Mouse (Mus musculus): ENCODE data around the gene Mnt. TPM values are rescaled to one million over a fixed set of nuclear protein-coding genes. Genes with fewer than 3 reads are reported as not detected.
"Not testable (repeated sequence)": the region's sequence is repeated elsewhere in the genome, so short reads cannot be mapped to it uniquely, and the experiment has no call there.

Gene Mnt
- total RNA-seq (2021), result 10 to 100 TPM; 28.3 to 30.5 TPM

DNA sequence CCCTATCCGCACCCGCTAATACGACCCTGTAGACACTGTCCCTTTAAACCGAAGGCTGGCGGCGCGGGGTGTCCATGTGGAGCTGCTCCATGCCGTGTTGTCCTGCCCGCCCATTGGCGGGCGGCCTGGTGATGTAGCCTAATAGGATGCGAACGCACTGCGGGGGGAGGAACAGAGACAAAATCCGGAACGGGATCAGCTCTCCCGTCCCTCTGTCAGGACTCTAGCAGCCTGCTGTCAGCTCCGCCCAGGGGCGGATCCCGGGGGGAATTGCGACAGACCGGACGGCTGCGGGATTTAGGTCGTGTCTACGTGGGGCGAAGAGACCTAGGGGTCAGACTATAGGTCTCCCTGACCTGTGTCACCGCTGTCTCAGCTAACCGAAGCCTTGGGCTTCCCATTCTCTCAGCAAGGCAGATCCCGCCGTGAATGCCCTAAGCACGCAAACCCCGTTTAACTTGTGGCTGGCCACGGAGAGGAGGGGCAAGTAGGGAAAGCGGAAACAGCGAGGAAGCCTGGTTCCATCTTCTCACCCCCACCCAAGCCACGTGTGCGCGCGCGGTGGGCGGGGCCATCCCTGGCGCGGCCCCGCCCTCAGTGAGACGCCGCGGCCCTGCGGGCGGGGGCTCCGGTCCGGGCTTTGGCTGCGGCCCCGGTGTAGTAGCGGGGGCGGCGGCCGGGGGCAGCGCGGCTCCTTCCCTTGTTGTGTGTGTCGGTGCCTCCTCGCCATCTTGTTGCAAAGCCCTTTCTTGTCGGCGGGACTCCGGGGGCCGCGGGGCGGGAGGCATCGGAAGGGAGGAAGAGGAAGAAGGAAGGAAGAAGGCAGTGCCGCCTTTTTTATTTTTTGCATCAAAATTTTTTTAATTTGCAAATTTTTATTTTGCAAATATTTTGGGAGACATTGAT, at the start of gene Mnt:
TSS of gene Mnt (plus strand) at position 665 of the 906 bp plus-strand sequence.
- peak; percentile 99 for DNase-seq

DNA sequence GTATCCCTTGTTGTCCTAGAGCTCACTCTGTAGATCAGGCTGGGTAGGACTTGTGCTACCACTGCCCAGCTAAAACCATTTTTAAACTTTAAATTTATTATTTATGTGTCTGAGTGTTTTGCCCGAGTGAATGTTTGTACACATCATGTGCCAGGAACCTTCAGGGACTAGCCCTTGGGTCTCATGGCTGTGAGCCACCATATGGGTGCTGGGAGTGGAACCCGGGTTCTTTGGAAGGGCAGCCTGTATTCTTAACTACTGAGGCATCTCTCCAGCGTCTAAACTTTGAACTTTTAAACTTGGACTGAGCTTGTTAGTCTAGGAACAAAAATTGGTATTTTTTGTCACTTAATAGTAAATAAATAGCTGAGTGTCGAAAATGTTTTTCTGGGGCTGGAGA, 37.8 kb upstream of the Mnt start:
- no peak for DNase-seq

DNA sequence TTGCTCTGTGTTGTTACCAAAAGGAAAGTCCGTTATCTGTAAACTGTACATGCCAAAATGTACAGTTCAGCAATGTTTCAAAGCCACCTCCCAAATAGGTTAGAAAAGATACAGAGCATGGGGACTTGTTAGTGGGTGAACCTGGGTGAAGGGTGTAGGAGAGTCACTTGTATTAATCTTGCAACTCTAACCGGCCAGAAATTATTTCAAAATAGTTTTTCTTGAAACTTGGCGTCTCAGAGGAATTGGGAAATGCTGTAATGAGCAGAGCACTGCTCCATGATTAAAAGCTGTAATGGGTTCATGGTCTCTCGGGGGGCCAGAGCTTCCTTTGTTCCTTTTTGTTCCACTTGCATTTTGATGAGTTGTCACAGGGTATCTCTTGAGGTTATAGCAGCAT, 30.1 kb upstream of the Mnt start:
- no peak for DNase-seq

DNA sequence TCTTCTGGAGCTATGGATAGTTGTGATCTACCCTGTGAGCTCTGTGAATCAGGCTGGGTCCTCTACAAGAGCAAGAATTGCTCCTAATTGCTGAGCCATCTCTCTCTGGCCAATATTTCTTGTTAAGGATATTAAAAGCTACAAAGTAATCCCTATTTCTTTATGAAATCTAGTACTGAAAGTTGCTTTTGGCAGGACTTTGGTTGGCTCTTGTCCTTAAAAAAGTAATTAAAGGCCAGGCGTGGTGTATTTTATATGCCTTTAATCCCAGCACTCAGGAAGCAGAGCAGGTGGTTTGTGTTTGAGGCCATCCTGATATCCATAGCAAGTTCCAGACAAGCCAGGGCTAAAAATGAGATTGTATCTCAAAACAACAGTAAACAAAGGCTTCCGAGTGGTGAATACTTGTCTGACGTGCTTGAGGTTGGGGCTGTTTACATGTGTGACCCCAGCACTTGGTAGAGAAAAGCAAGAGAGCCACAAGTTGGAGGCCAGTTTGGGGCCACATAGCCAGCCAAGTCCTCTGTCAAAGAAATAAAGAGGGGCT, 26.6 kb upstream of the Mnt start:
- DNase-seq, result no peak

- no peak for DNase-seq
Measured at GRCm38 (mm10) chr11:74807246-74807882, 23.4 kb upstream of the Mnt start.

DNA sequence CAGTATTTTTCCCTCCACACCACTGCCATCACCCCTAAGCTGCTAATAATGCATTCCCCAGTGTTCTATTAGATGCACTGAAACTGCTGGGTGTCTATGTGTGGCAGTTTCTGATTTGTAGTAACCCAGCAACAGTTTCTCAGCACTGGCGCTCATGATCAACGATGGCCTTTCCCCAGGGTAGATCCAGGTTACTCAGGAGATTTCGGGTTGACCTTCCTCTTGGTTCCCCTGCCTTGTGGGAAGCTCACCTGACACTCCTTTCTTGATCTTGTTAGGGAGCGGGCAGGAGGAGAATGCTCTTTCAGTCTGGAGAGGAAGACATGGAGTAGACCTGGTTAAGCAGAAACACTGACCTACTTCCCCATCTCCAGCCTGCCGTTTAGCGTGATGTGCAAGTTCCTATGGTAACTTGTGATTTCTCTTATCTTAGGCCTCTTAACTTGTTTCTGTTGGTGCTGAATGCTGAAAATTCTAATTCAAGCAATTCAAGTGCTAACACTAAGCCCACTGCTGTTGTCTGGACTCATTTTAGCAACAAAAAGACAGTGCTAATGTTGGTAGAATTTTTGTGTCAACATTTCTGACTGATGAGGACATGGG, 22.4 kb upstream of the Mnt start:
- no peak for DNase-seq

DNA sequence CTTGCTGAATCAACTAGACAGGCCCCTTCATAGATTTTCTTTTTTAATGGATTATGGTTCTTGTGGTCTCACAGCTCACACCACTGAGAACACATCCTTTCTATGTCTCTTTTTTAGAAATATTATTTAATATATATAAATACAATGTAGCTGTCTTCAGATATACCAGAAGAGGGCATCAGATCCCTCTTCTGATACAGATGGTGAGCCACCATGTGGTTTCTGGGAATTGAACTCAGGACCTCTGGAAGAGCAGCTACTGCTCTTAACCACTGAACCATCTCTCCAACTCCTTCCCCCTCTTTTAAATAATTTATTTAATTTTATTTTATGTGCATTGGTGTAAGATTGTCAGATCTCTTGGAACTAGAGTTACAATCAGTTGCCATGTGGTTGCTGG, 20.6 kb upstream of the Mnt start:
- no peak for DNase-seq

GRCm38 (mm10) chr11:74811027-74811426, 19.7 kb upstream of the Mnt start:
- not testable (repeated sequence) for DNase-seq

DNA sequence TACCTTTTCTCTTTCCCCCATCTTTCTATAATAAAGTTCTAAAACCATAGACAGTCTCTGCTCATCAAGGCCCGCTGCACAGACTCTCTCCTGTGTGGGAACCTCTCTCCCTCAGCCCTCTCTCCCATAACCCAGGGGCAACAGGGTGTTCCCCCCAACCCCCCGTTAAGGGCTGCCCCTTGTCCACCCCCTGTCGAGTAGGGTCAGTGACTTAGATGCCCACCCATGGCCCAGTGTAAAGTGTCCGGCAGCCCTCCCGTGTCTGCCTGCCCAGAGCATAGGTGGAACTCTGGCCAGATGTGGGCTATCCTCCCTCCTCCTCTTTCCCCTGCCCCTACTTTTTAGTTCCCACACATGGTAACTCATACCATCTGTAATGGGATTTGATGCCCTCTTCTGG, 19.2 kb upstream of the Mnt start:
- no peak for DNase-seq

DNA sequence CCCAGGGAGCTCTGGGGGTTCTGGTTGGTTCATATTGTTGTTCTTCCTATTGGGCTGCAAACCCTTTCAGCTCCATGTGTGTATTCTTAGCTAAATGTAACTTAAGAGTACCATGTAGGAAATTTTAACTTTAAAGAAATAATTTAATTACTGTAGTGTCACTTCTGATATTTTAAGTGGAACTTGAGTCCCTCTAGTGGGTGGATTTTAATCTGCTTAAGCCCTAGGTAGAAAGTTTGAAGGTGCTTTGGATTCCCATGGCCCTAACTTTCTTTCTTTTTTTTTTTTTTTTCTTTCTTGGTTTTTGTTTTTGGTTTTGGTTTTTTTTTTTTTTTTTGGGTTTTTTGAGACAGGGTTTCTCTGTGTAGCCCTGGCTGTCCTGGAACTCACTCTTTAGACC, 14.9 kb upstream of the Mnt start:
- no peak for DNase-seq

DNA sequence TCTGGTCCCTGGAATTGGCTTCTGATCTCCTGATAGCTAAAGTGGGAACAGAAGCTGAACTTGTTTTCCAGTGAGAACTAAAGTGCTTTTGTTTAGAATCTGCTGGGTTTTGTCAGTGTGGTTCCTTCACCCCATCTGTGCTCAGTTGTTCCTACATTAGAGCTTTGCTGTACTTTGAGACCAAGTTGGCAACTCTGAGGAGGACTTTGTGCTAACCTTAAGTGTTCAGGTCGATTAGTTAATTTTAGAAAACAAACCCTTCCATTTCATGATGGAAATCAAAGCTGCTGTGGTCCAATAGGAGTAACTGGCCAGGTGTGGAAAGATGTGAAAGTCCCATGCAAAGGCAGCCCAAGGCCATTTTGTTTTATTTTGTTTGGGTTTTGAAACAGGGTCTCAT, 9.8 kb upstream of the Mnt start:
- DNase-seq, result no peak

- no peak for DNase-seq
Measured at GRCm38 (mm10) chr11:74821463-74821862, 9.3 kb upstream of the Mnt start.

GRCm38 (mm10) chr11:74822746-74823440, 7.8 kb upstream of the Mnt start:
- DNase-seq, result no peak

GRCm38 (mm10) chr11:74826151-74826550, 4.6 kb upstream of the Mnt start:
- no peak for DNase-seq

- DNase-seq, result no peak
Measured at GRCm38 (mm10) chr11:74826702-74827101, 4.0 kb upstream of the Mnt start.

DNA sequence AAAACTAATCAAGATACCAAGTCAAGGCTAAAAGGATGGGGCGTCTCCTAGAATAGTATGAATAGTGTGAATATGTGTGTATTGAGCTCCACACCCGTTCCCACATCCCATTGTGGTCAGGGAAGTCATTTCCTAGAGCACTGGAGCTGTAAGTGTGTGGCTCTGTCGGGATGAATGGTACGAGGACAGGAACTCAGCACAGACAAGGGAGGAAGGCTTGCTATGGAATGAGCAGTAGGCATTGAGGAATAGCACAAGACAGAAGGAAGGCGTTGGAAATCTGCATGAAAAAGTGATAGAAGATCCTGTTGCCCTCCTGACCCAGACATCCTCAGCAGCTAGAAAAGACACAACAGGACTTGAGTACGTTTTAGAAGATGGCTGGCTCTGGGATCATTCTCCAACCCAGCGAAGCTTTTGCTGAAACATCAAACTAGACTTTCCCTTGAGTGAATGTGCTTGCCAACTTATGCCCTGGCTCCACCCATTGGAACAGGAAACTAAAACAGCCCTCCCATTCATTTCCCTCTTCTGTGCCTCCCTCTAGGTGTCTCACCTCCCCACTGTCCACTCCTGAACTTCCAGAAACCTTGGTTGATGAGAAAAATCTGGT, 2.8 kb upstream of the Mnt start:
- DNase-seq, result no peak

- DNase-seq, result no peak
Measured at GRCm38 (mm10) chr11:74828404-74828931, 2.3 kb upstream of the Mnt start.

- no peak for DNase-seq
Measured at GRCm38 (mm10) chr11:74828965-74829550, 1.7 kb upstream of the Mnt start.

DNA sequence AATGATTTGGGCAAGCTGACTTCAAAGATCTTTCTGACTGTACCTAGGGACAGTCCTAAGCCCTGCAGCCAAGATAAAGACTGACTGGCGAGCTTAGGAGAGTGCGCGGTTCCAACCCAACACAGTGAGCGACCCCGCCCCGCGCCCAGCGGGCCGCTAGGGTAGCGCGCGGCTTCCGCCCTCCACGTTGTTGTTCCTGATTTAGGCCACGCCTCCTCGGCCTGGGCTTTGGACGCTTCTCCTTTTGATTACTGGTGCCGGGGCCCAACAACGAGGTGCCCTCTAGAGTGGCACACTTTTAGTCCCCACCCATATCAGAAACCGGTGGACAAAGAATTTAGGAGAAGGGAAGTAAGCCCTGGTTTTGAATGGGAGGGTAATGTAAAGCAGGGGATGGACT, 908 bp upstream of the Mnt start:
- DNase-seq, result peak in 1 of 2 experiments; percentile 77

- DNase-seq, result no peak
Measured at GRCm38 (mm10) chr11:74831191-74831605, 478 bp downstream of the Mnt start.

All from layer of hippocampus, postnatal 36 days (tissue).